Comparison of ENCODE assay signal across 16 mouse cellular contexts in genomic region chr4:100065686-100066085, GRCm38 (mm10). TPM values are rescaled to one million over a fixed set of nuclear protein-coding genes. Genes with fewer than 3 reads are reported as not detected.
"Had no signal": no experiment of that assay in that cellular context is flagged by ENCODE, and none has a peak within 500 bp of the region (broad histone marks: within the 10 kb centered on the region; RNA-seq: fewer than 3 reads in every experiment).

No protein-coding gene starts in this region.

- H3K4me3 ChIP-seq: neural tube, embryonic 13.5 days; neural tube, embryonic 15.5 days; stomach, embryonic 15.5 days had no signal

- H3K9me3 ChIP-seq: neural tube, embryonic 13.5 days; neural tube, embryonic 15.5 days; stomach, embryonic 15.5 days had no signal

- H3K4me1 ChIP-seq: neural tube, embryonic 13.5 days; neural tube, embryonic 15.5 days; stomach, embryonic 15.5 days had no signal

- H3K36me3 ChIP-seq: neural tube, embryonic 13.5 days; neural tube, embryonic 15.5 days; stomach, embryonic 15.5 days had no signal

- H3K27me3 ChIP-seq: neural tube, embryonic 13.5 days; neural tube, embryonic 15.5 days; stomach, embryonic 15.5 days had no signal

- DNase-seq: right cerebral cortex, adult 18-20 months; right cerebral cortex, postnatal 14 days; right cerebral cortex, postnatal 25 days; right cerebral cortex, postnatal 4 days; spleen, adult 18-20 months; thymus, adult 18-20 months; thymus, adult 2 months; thymus, postnatal 14 days; thymus, postnatal 25 days; thymus, postnatal 36 days; thymus, postnatal 4 days had no signal

- H3K27ac ChIP-seq: neural tube, embryonic 13.5 days; neural tube, embryonic 15.5 days; stomach, embryonic 15.5 days; stomach, postnatal 0 days had no signal

RNA-seq across cellular contexts. Expression of gene Ror1, which starts 29.9 kb away (rescaled TPM):
- total RNA-seq: neutrophil, adult 5-6 weeks had no signal
